Mouse (Mus musculus) embryonic fibroblast, embryonic 13.5 days (primary cell): ENCODE data around the gene Myrf. TPM values are rescaled to one million over a fixed set of nuclear protein-coding genes. Genes with fewer than 3 reads are reported as not detected.

Experiments used
- H3K27ac ChIP-seq: 2 replicates; pipeline ENCODE4 v1.5.1; 2012; ENCODE audit warnings: low read length, control low read depth, inconsistent platforms; ENCODE audit not compliant: insufficient read depth
- H3K4me1 ChIP-seq: 2 replicates; pipeline ENCODE4 v1.6.1; 2011; ENCODE audit warnings: low read length; ENCODE audit not compliant: control insufficient read depth, insufficient read depth
- H3K4me3 ChIP-seq: 2 replicates; pipeline ENCODE4 v1.5.1; 2011; ENCODE audit warnings: mild to moderate bottlenecking, control low read depth, low read length; ENCODE audit not compliant: insufficient read depth
- CTCF ChIP-seq: IDR thresholded peaks from 2 replicates; pipeline ENCODE4 v1.5.1; 2011; ENCODE audit warnings: mild to moderate bottlenecking, control low read depth, low read length, moderate library complexity, borderline replicate concordance; ENCODE audit not compliant: insufficient read depth
- POLR2A ChIP-seq: IDR thresholded peaks from 2 replicates; pipeline ENCODE4 v1.6.1; 2011; ENCODE audit warnings: low read depth, mild to moderate bottlenecking, control low read depth, low read length, moderate library complexity
- polyA plus RNA-seq: library from polyadenylated mRNA; stranded (reverse); fragments of >200 nt; gene quantifications from 2 replicates; pipeline ENCODE4 v1.2.4, GENCODE M21; 2011; ENCODE audit warnings: low read depth; ENCODE audit not compliant: missing spikeins, insufficient read length

Gene Myrf
- polyA plus RNA-seq, 1 experiment, result 2.1 TPM

DNA sequence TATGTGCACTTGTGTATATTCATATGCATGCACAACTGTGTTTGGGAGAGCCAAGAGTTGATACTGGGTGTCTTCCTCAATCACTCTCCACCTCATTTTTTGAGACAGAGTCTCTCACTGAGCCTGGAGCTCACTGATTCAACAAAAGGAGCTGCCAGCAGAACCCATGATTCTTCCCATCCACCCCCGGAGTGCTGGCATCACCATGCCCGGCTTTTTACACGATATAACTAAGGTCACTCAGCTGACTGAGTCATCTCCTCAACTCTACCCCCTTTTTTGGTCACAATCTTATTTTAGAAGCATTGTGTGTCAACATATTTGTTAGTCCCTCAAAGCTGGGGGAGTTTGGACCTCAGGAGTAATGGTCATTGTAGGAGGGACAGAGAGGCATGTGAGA is 76.7 kb downstream of the Myrf start:
- Histone ChIP-seq H3K4me3 (no peak overlapping the region), H3K4me1 (no peaks in the 10 kb centered on the region)
- TF ChIP-seq CTCF, result no peak
- TF ChIP-seq POLR2A, result no peak

More for the DNA sequence above, 76.7 kb downstream of the Myrf start:
- no peak overlapping the region for H3K27ac ChIP-seq

Other genes with a start within 250 kb of the Myrf start
- gene Best1, start 239.1 kb downstream of the Myrf start, polyA plus RNA-seq, result 0.33 and 0.60 TPM in 2 replicates
- 6.5 and 18.2 TPM in 2 replicates for gene Rab3il1, start 239.1 kb downstream of the Myrf start, polyA plus RNA-seq
- 115 and 142 TPM in 2 replicates for gene Fads3, start 199.2 kb downstream of the Myrf start, polyA plus RNA-seq
- gene Fads2, start 139.0 kb downstream of the Myrf start, polyA plus RNA-seq, result 83.8 and 86.3 TPM in 2 replicates
- gene Fads1, start 57.9 kb downstream of the Myrf start, polyA plus RNA-seq, result 121 and 131 TPM in 2 replicates
- 285 and 290 TPM in 2 replicates for gene Tmem258, start 36.7 kb downstream of the Myrf start, polyA plus RNA-seq
- 17.2 and 22.1 TPM in 2 replicates for gene Fen1, start 36.6 kb downstream of the Myrf start, polyA plus RNA-seq
- gene Dagla, start 64.1 kb upstream of the Myrf start, polyA plus RNA-seq, result 5.8 and 7.6 TPM in 2 replicates
- gene Syt7, start 148.3 kb upstream of the Myrf start, polyA plus RNA-seq, result 0.35 and 0.38 TPM in 2 replicates
- gene Lrrc10b, start 216.7 kb upstream of the Myrf start, polyA plus RNA-seq, result not detected in 2 replicates
- gene Ppp1r32, start 242.2 kb upstream of the Myrf start, polyA plus RNA-seq, result not detected in 2 replicates